Mouse (Mus musculus) spleen, adult 12 weeks (tissue): ENCODE data around the gene Gm7980.
"Not testable (repeated sequence)": the region's sequence is repeated elsewhere in the genome, so short reads cannot be mapped to it uniquely, and the experiment has no call there.

ENCODE experiments used
- DNase-seq: peaks from one replicate; pipeline ENCODE4 v3.0.0; 2022; ENCODE audit warnings: low spot score

The Gm7980 gene

GRCm38 (mm10) chr14:41907190-41907589 lies at the start of gene Gm7980:
Gene Gm7980, minus strand, starts transcription at chr14:41907290.
- not testable (repeated sequence) for DNase-seq

- not testable (repeated sequence) for DNase-seq
These were observed 36.6 kb upstream of the Gm7980 start, which contains the start of gene 1700024B05Rik for GRCm38 (mm10) chr14:41943695-41944094. Gene 1700024B05Rik, plus strand, starts transcription at chr14:41943995.

- DNase-seq: not testable (repeated sequence)
These were observed 17.6 kb upstream of the Gm7980 start, which contains the start of gene 1700049E17Rik1 for GRCm38 (mm10) chr14:41924649-41925048. Gene 1700049E17Rik1, plus strand, starts transcription at chr14:41924949.
